Mouse (Mus musculus): Measurements from ENCODE around the gene Copb1. TPM values are rescaled to one million over a fixed set of nuclear protein-coding genes. Genes with fewer than 3 reads are reported as not detected.
A peak's percentile ranks its signal among the peaks of the same experiment; 100 is the strongest.
"Not testable (repeated sequence)": the region's sequence is repeated elsewhere in the genome, so short reads cannot be mapped to it uniquely, and the experiment has no call there.

Copb1 gene
- polyA plus RNA-seq, 1 experiment = 91.4 TPM

- H3K27ac ChIP-seq (ENCODE audit: insufficient read depth, low read depth, low read length) = no peak overlapping the region
- peaks cover 8% of the 10 kb centered on the region for H3K4me1 ChIP-seq (ENCODE audit: control insufficient read depth, insufficient read depth, low read length)
- H3K4me3 ChIP-seq (ENCODE audit: insufficient read depth, low read length) = no peak overlapping the region
- TF ChIP-seq POLR2A (IDR thresholded peaks at IDR 0.05; ENCODE audit: borderline replicate concordance, low read depth, low read length) (no peak), CTCF (IDR thresholded peaks at IDR 0.05; ENCODE audit: low read depth, low read length) (no peak)
Observed at GRCm38 (mm10) chr7:114199428-114200110, 54.9 kb downstream of the Copb1 start.

- Histone ChIP-seq H3K27ac (ENCODE audit: insufficient read depth, low read depth, low read length) (no peak overlapping the region), H3K4me3 (ENCODE audit: insufficient read depth, low read length) (no peak overlapping the region), H3K4me1 (ENCODE audit: control insufficient read depth, insufficient read depth, low read length) (peaks cover 13% of the 10 kb centered on the region)
- no peak for TF ChIP-seq POLR2A (IDR thresholded peaks at IDR 0.05; ENCODE audit: borderline replicate concordance, low read depth, low read length)
- no peak for TF ChIP-seq CTCF (IDR thresholded peaks at IDR 0.05; ENCODE audit: low read depth, low read length)
Observed at GRCm38 (mm10) chr7:114198252-114198651, 56.3 kb downstream of the Copb1 start.

- H3K4me3 ChIP-seq (ENCODE audit: insufficient read depth, low read length) = not testable (repeated sequence)
- peaks cover 21% of the 10 kb centered on the region for H3K4me1 ChIP-seq (ENCODE audit: control insufficient read depth, insufficient read depth, low read length)
Observed at GRCm38 (mm10) chr7:114196588-114196987, 57.9 kb downstream of the Copb1 start.

GRCm38 (mm10) chr7:114194788-114195187, 59.7 kb downstream of the Copb1 start:
- H3K4me3 ChIP-seq (ENCODE audit: insufficient read depth, low read length) = not testable (repeated sequence)
- Histone ChIP-seq H3K4me1 (ENCODE audit: control insufficient read depth, insufficient read depth, low read length) (peaks cover 26% of the 10 kb centered on the region), H3K27ac (ENCODE audit: insufficient read depth, low read depth, low read length) (peak overlapping the region; percentile 88)

More at GRCm38 (mm10) chr7:114196588-114196987, 57.9 kb downstream of the Copb1 start:
- not testable (repeated sequence) for H3K27ac ChIP-seq (ENCODE audit: insufficient read depth, low read depth, low read length)

- H3K4me3 ChIP-seq (ENCODE audit: insufficient read depth, low read length) = peak overlapping the region; percentile 26
- peak overlapping the region; percentile 88 for H3K27ac ChIP-seq (ENCODE audit: insufficient read depth, low read depth, low read length)
- H3K4me1 ChIP-seq (ENCODE audit: control insufficient read depth, insufficient read depth, low read length) = peaks cover 29% of the 10 kb centered on the region
- TF ChIP-seq POLR2A (IDR thresholded peaks at IDR 0.05; ENCODE audit: borderline replicate concordance, low read depth, low read length) (no peak), CTCF (IDR thresholded peaks at IDR 0.05; ENCODE audit: low read depth, low read length) (no peak)
Observed at GRCm38 (mm10) chr7:114194224-114194623, 60.3 kb downstream of the Copb1 start.

- TF ChIP-seq POLR2A (IDR thresholded peaks at IDR 0.05; ENCODE audit: borderline replicate concordance, low read depth, low read length) (no peak), CTCF (IDR thresholded peaks at IDR 0.05; ENCODE audit: low read depth, low read length) (no peak)
- Histone ChIP-seq H3K27ac (ENCODE audit: insufficient read depth, low read depth, low read length) (peak overlapping the region; percentile 41), H3K4me1 (ENCODE audit: control insufficient read depth, insufficient read depth, low read length) (peaks cover 35% of the 10 kb centered on the region), H3K4me3 (ENCODE audit: insufficient read depth, low read length) (peak overlapping the region; percentile 4; the same call in 1 of the 2 replicates)
Observed at GRCm38 (mm10) chr7:114193284-114194067, 61.0 kb downstream of the Copb1 start.

GRCm38 (mm10) chr7:114192581-114192980, 61.9 kb downstream of the Copb1 start:
- H3K4me1 ChIP-seq (ENCODE audit: control insufficient read depth, insufficient read depth, low read length) = peaks cover 37% of the 10 kb centered on the region
- no peak overlapping the region for H3K27ac ChIP-seq (ENCODE audit: insufficient read depth, low read depth, low read length)
- TF ChIP-seq CTCF (IDR thresholded peaks at IDR 0.05; ENCODE audit: low read depth, low read length) (no peak), POLR2A (IDR thresholded peaks at IDR 0.05; ENCODE audit: borderline replicate concordance, low read depth, low read length) (no peak)
- no peak overlapping the region for H3K4me3 ChIP-seq (ENCODE audit: insufficient read depth, low read length)

- TF ChIP-seq POLR2A (IDR thresholded peaks at IDR 0.05; ENCODE audit: borderline replicate concordance, low read depth, low read length) (no peak), CTCF (IDR thresholded peaks at IDR 0.05; ENCODE audit: low read depth, low read length) (no peak)
- Histone ChIP-seq H3K27ac (ENCODE audit: insufficient read depth, low read depth, low read length) (no peak overlapping the region), H3K4me3 (ENCODE audit: insufficient read depth, low read length) (no peak overlapping the region), H3K4me1 (ENCODE audit: control insufficient read depth, insufficient read depth, low read length) (peaks cover 27% of the 10 kb centered on the region)
Observed at GRCm38 (mm10) chr7:114183416-114183815, 71.1 kb downstream of the Copb1 start.

GRCm38 (mm10) chr7:114182708-114183107, 71.8 kb downstream of the Copb1 start:
- no peak overlapping the region for H3K4me3 ChIP-seq (ENCODE audit: insufficient read depth, low read length)
- no peak overlapping the region for H3K27ac ChIP-seq (ENCODE audit: insufficient read depth, low read depth, low read length)
- no peak for TF ChIP-seq POLR2A (IDR thresholded peaks at IDR 0.05; ENCODE audit: borderline replicate concordance, low read depth, low read length)
- TF ChIP-seq CTCF (IDR thresholded peaks at IDR 0.05; ENCODE audit: low read depth, low read length) = no peak
- peaks cover 26% of the 10 kb centered on the region for H3K4me1 ChIP-seq (ENCODE audit: control insufficient read depth, insufficient read depth, low read length)

GRCm38 (mm10) chr7:114181391-114181790, 73.1 kb downstream of the Copb1 start:
- peak overlapping the region; percentile 38 for H3K27ac ChIP-seq (ENCODE audit: insufficient read depth, low read depth, low read length)
- TF ChIP-seq POLR2A (IDR thresholded peaks at IDR 0.05; ENCODE audit: borderline replicate concordance, low read depth, low read length) = no peak
- TF ChIP-seq CTCF (IDR thresholded peaks at IDR 0.05; ENCODE audit: low read depth, low read length) = no peak
- H3K4me1 ChIP-seq (ENCODE audit: control insufficient read depth, insufficient read depth, low read length) = peaks cover 26% of the 10 kb centered on the region
- H3K4me3 ChIP-seq (ENCODE audit: insufficient read depth, low read length) = no peak overlapping the region

All from bone marrow macrophage, adult 2 months (primary cell).